Mouse (Mus musculus): ENCODE measurements at regions not wholly inside any gene's neighbourhood (a gene's known extent, or its start where the extent isn't known, plus 50 kb on each side); places are given as distances from the start of the nearest gene placed in this dataset.

DNA sequence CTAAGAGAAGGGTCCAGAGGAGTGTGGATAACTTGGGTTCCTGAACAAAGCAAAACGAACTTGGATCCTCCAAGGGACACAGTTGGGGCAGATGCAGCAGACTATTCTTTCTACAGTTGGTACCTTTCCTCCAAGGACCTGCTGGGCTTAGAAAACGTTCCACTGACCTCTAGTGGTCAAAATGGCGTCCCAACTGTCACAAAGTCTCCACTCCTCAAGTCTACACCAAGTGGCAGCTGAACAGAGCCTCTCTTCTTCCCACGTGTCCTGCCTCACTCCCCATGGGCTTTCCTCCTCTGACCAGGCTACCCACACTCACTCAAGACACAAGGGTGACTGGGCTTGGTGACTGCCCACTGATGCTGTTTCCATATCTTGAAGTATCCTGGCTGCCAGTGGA lies 67.1 kb upstream of the Parp11 start:
- DNase-seq (ENCODE audit: low spot score in 2 of 2): no peak

DNA sequence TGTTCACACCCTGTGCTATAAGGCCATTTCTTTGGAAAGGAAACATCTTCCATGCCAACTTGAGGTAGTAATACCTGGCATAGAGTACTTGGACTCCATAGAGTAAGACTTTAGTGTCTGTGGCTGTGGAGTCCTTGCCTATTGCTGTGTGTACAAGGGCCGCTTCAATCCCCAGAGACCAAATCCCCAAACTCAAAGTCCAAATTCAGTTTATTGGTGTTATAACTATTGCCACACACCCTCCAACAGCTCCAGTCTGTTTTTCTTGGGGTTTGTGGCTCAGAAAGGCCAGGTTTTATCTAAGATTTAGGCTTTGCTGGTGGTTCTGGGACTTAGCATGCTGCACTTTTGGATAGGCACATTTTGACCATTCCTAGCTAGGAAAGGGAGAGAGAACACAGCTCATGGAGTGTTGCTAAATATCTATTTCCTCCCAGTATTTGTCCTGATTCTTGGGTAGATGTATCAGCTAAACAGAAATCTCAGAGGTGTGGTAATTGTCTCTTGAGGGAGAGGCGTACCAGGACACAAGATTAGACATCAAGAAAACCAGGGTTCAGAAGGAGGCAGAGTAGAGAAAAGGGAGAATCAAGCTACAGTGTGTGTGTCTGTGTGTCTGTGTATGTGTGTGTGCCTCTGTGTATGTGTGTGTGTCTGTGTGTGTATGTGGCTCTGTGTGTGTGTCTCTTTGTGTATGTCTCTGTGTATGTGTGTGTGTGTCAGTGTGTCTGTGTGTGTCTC lies 65.3 kb upstream of the Parp11 start:
- no peak for DNase-seq (ENCODE audit: low spot score in 2 of 2)

- DNase-seq (ENCODE audit: low spot score in 2 of 2): no peak
These were observed 55.2 kb upstream of the Parp11 start for GRCm38 (mm10) chr6:127391258-127392011.

DNA sequence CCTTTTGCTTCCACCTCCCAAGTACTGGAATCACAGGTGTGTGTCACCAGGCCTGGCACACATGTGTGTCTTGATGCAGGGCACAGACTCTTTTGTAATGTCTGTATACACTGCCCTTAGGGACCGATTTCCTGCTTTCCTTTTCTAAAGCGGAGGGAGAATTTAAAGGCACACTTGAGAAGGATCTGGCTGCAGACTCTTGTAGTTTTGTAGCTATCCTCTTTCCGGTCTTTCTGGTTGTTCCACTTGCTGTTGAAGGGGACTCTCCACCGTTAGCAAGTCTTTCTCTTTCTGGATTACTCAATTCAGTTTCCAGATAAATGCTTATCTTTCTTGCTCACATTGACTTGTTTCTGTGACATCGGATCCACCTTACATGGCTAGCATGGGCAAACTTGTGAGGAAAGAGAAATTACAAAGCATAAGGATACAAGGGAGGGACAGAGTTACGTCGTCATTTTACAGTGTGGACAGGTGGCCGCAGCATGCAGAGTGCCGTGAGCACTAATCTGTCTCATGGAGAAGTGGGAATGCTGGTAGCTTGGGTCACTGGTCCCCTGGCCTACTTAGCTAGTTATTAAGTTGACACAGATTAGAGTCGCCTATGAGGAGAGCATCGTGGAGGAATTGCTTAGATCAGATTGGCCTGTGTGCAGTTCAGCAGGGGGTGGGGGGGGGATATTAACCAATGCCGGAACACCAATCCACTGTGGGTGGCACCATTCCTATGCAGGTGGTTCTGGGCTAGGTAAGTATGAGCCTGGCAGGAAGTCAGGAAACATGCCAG lies 54.4 kb upstream of the Parp11 start:
- DNase-seq (ENCODE audit: low spot score in 2 of 2): no peak

- DNase-seq (ENCODE audit: low spot score in 2 of 2): no peak
These were observed 53.9 kb upstream of the Parp11 start for GRCm38 (mm10) chr6:127392799-127393172.

DNA sequence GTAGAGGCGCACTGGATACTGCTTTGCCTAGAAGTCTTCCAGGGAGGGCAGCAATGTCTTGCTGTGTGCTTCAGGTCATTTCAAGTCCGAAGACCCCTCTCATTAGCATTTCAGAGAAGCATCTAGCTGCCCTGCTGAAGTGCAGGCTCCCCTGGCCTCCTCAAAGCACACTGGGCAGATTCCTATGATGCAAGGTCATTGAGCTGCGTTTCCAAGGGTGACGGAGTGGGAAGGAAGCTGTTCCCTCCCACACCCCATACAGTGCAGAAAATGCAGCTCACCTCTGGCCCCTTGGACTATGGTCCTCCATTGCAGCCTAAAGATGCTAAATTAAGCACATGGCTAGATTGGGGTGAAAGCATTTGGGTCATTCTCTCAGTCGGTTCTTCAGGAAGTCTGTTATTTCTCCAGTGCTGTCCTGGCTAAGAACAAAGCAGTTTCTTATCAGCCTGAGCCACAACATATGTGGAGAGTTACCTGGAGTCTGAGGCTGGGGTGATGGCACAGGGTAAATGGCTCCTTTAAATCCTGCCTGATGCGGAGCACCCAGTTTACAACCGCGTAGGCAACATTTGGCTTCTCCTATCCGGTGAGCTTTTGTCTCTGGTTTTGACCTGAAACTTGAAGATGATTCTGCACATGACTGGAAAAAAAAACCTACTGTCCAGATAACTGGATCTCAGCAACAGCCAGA lies 52.6 kb upstream of the Parp11 start:
- DNase-seq (ENCODE audit: low spot score in 2 of 2): no peak
